Mouse (Mus musculus) erythroblast, adult 5-6 weeks (primary cell): ENCODE results near the gene Ltf. TPM values are rescaled to one million over a fixed set of nuclear protein-coding genes. Genes with fewer than 3 reads are reported as not detected.

Experiments used
- ATAC-seq: replicated peaks from 2 replicates; pipeline ENCODE4 v1.8.0; 2016; ENCODE audit warnings: moderate number of reproducible peaks, mild to moderate bottlenecking, moderate TSS enrichment, inconsistent platforms; ENCODE audit not compliant: poor library complexity, low FRiP score, severe bottlenecking
- total RNA-seq, 2 experiments: library from RNA; stranded (forward) in 1 of 2; stranded (reverse) in 1 of 2; fragments of 150-400 nt in 1 of 2; fragments of 200-764, 138-1000 nt in 1 of 2; gene quantifications; 2 replicates each; pipeline versions ENCODE4 v1.2.3 to v1.2.4; 2015 to 2017; ENCODE audit warnings: low replicate concordance in 2 of 2

Ltf gene
- total RNA-seq (2015; ENCODE audit: low replicate concordance) (948 and 1,023 TPM in 2 replicates), total RNA-seq (2017; ENCODE audit: low replicate concordance) (738 and 893 TPM in 2 replicates)

GRCm38 (mm10) chr9:111019022-111019421, at the start of gene Ltf:
Gene Ltf (plus strand): TSS chr9:111019271.
- no peak for ATAC-seq

- ATAC-seq, result no peak
Measured at GRCm38 (mm10) chr9:110979411-110979810, 39.7 kb upstream of the Ltf start.

GRCm38 (mm10) chr9:110982351-110982750, 36.7 kb upstream of the Ltf start:
- ATAC-seq, result no peak

- no peak for ATAC-seq
Measured at GRCm38 (mm10) chr9:110984096-110984495, 35.0 kb upstream of the Ltf start.

- ATAC-seq, result no peak
Measured at GRCm38 (mm10) chr9:110985541-110985940, 33.5 kb upstream of the Ltf start.

- ATAC-seq, result no peak
Measured at GRCm38 (mm10) chr9:110985951-110986350, 33.1 kb upstream of the Ltf start.

GRCm38 (mm10) chr9:110987331-110987730, 31.7 kb upstream of the Ltf start:
- ATAC-seq, result no peak

- ATAC-seq, result no peak
Measured at GRCm38 (mm10) chr9:110988078-110988477, 31.0 kb upstream of the Ltf start.

- ATAC-seq, result no peak
Measured at GRCm38 (mm10) chr9:110989141-110989540, 29.9 kb upstream of the Ltf start.

GRCm38 (mm10) chr9:110989543-110989942, 29.5 kb upstream of the Ltf start:
- ATAC-seq, result no peak

GRCm38 (mm10) chr9:110990204-110990603, 28.9 kb upstream of the Ltf start, which contains the start of gene Rtp3:
Gene Rtp3 (minus strand): TSS chr9:110990583.
- ATAC-seq, result no peak

- no peak for ATAC-seq
Measured at GRCm38 (mm10) chr9:110993281-110993709, 25.8 kb upstream of the Ltf start.

- peak; percentile 84 for ATAC-seq
Measured at GRCm38 (mm10) chr9:110994716-110995172, 24.3 kb upstream of the Ltf start.

- peak; percentile 90 for ATAC-seq
Measured at GRCm38 (mm10) chr9:110997245-110997644, 21.8 kb upstream of the Ltf start.

- ATAC-seq, result no peak
Measured at GRCm38 (mm10) chr9:110999056-110999455, 20.0 kb upstream of the Ltf start.

- no peak for ATAC-seq
Measured at GRCm38 (mm10) chr9:110999856-111000255, 19.2 kb upstream of the Ltf start.

GRCm38 (mm10) chr9:111001621-111002020, 17.4 kb upstream of the Ltf start:
- ATAC-seq, result no peak

- no peak for ATAC-seq
Measured at GRCm38 (mm10) chr9:111003279-111003678, 15.8 kb upstream of the Ltf start.

- no peak for ATAC-seq
Measured at GRCm38 (mm10) chr9:111006544-111006943, 12.5 kb upstream of the Ltf start.

GRCm38 (mm10) chr9:111009763-111010162, 9.3 kb upstream of the Ltf start:
- no peak for ATAC-seq

GRCm38 (mm10) chr9:111011550-111011949, 7.5 kb upstream of the Ltf start:
- no peak for ATAC-seq

GRCm38 (mm10) chr9:111012041-111012440, 7.0 kb upstream of the Ltf start:
- ATAC-seq, result 0 out of 2 replicates have a peak, but pooled peaks have one; percentile 45
